Mouse (Mus musculus) midbrain, embryonic 13.5 days (tissue): ENCODE data around the gene Dpp6. TPM values are rescaled to one million over a fixed set of nuclear protein-coding genes. Genes with fewer than 3 reads are reported as not detected.
A peak's percentile ranks its signal among the peaks of the same experiment; 100 is the strongest.

Source experiments
- ATAC-seq: fragments of 200-750 bp; cut with Nextera tagmentation; 2 replicates; pipeline ENCODE4 v1.8.0; 2017; ENCODE audit warnings: mild to moderate bottlenecking, moderate TSS enrichment, moderate library complexity
- H3K27ac ChIP-seq: fragments of 300-500 bp; sonication (generic); 2 replicates; pipeline ENCODE4 v1.5.1; 2015; ENCODE audit warnings: inconsistent platforms, mild to moderate bottlenecking, moderate library complexity
- H3K27me3 ChIP-seq: fragments of 300-500 bp; sonication (generic); 2 replicates; pipeline ENCODE4 v1.6.1; 2015; ENCODE audit warnings: mild to moderate bottlenecking, inconsistent platforms
- H3K36me3 ChIP-seq: fragments of 300-500 bp; sonication (generic); 2 replicates; pipeline ENCODE4 v1.6.1; 2015; ENCODE audit warnings: mild to moderate bottlenecking, inconsistent platforms
- H3K4me1 ChIP-seq: fragments of 300-500 bp; sonication (generic); replicated peaks from 2 replicates; pipeline ENCODE4 v1.6.1; 2015; ENCODE audit warnings: inconsistent platforms
- H3K4me2 ChIP-seq: fragments of 300-500 bp; sonication (generic); replicated peaks from 2 replicates; pipeline ENCODE4 v1.6.1; 2015; ENCODE audit warnings: moderate library complexity, mild to moderate bottlenecking, inconsistent platforms
- H3K4me3 ChIP-seq: fragments of 300-500 bp; sonication (generic); replicated peaks from 2 replicates; pipeline ENCODE4 v1.5.1; 2015; ENCODE audit warnings: mild to moderate bottlenecking, inconsistent platforms
- H3K9ac ChIP-seq: fragments of 300-500 bp; sonication (generic); replicated peaks from 2 replicates; pipeline ENCODE4 v1.6.1; 2015; ENCODE audit warnings: mild to moderate bottlenecking, inconsistent platforms
- H3K9me3 ChIP-seq: fragments of 300-500 bp; sonication (generic); 2 replicates; pipeline ENCODE4 v1.6.1; 2016; ENCODE audit warnings: mild to moderate bottlenecking, inconsistent platforms
- WGBS: fragments of 180-500 bp; shearing (Covaris S2); methylation state at CpG from one replicate; pipeline ENCODE4 v1.1.7; 2015; 5-methylcytosine and 5-hydroxymethylcytosine counted together
- polyA plus RNA-seq: library from polyadenylated mRNA; unstranded; fragments of >200 nt; fragmentation: Nextera tagmentation; extraction: Ambion mirVana; gene quantifications from 2 replicates; pipeline ENCODE4 v1.2.1, GENCODE M21; 2015

Dpp6 gene
- 45.0 and 46.4 TPM in 2 replicates for polyA plus RNA-seq

DNA sequence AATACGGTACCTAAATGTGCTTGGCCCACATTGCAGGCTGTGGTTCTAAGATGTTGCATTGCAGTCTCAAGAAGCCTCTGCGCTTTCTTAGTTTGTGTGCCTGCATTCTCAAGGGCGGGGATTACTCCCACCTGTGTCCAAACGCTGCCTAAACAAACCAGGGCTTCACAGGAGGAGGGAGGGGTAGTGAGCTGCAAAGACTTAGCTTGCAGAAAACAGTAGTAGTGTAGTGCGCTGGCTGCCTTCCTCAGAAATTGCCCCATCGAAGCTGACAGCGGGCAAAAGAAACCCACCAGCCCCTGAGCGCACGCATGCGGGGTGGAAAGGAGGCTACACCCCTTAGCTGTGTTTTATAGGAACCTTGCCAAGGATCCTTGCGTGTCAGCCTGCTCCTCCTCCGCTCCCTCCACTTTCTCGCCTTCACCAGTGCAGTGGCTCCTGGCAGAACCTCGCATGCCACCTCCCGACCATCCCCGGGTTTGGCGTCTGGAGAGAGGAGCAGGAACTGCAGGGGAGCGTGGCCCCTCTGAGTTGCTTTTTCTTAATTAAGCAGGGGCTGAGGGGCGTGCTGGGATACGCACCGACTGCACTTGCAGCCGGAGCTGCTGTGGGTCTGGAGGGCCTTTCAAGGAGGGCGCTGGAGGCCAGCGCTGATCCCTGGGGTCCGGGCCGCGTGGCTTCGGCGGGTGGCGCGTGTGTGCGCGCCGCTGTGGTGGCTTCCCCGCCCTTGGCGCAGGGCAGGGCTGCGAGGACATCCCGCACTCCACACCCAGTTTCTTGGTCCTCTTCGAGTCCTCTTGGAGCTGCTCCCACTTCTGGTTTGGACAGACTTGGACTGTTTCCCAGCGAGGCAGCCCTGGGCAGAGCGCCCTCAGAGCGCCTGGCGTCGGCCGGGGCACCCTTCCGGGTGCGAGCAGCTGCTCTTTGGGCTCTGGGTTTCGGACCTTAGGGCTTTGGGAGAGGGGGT is at the start of gene Dpp6:
Gene Dpp6, plus strand, starts transcription at position 229 of the 967 bp plus-strand sequence.
- H3K4me1 ChIP-seq = peaks cover 4% of the 10 kb centered on the region; the same call in 1 of the 2 replicates
- H3K4me2 ChIP-seq = peak within 1 kb of the TSS; percentile 73
- no peaks in the 10 kb centered on the region for H3K9me3 ChIP-seq
- peak; percentile 65 for ATAC-seq
- no peak within 1 kb of the TSS for H3K27ac ChIP-seq
- no peaks in the 10 kb centered on the region for H3K36me3 ChIP-seq
- peak within 1 kb of the TSS; percentile 41 for H3K4me3 ChIP-seq
- H3K27me3 ChIP-seq = peaks cover 28% of the 10 kb centered on the region
- H3K9ac ChIP-seq = peak within 1 kb of the TSS; percentile 29; the same call in 1 of the 2 replicates
- WGBS = 3% methylated on average over 47 of the region's 48 CpGs

DNA sequence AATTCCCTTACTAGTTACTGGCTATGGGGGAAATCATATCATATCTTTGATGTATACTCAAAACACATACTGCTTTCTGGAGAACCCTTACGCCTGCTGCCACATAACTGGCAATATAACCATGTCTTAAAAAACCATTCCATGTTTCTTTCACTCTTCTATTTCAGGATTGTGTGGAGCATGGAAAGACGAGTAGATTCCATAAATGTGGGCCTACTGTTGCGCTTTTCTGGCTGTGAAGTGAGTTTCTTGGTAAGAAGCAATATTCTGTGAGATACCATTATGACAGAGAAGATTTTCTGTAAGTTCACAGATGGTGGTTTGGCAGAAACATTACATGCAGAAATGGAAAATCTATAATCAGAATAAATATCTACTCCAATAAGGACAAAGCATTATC is 33.0 kb upstream of the Dpp6 start:
- Histone ChIP-seq H3K36me3 (no peaks in the 10 kb centered on the region), H3K9ac (no peak overlapping the region), H3K27me3 (no peaks in the 10 kb centered on the region), H3K27ac (no peak overlapping the region), H3K4me3 (no peak overlapping the region), H3K4me2 (no peak overlapping the region), H3K4me1 (no peaks in the 10 kb centered on the region), H3K9me3 (no peaks in the 10 kb centered on the region)
- WGBS = 80% methylated on average over 3 of the region's 3 CpGs
- ATAC-seq = no peak

DNA sequence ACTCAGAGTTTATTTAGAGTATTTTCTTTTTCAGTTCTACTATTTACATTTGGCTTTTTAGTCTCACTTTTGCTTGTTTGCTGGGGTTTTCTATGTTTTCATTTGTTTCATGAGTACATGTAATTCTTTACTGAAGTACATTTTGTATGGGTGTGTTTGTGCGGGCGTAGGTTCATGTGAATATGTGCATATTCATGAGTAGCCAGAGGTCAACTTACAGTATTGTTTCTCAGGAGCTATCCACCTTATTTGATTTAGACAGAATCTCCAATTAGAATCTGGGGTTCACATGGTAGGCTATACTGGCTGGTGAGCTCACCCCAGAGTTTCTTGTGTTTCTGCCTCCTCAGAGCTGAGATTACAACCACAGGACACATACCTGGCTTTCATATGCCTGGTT is 21.5 kb upstream of the Dpp6 start:
- no peaks in the 10 kb centered on the region for H3K4me1 ChIP-seq
- no peak overlapping the region for H3K9ac ChIP-seq
- no peaks in the 10 kb centered on the region for H3K27me3 ChIP-seq
- H3K36me3 ChIP-seq = no peaks in the 10 kb centered on the region
- H3K4me2 ChIP-seq = no peak overlapping the region
- no peak overlapping the region for H3K4me3 ChIP-seq
- H3K9me3 ChIP-seq = no peaks in the 10 kb centered on the region
- no peak for ATAC-seq
- no peak overlapping the region for H3K27ac ChIP-seq
- WGBS = 87% methylated on average over 2 of the region's 2 CpGs

DNA sequence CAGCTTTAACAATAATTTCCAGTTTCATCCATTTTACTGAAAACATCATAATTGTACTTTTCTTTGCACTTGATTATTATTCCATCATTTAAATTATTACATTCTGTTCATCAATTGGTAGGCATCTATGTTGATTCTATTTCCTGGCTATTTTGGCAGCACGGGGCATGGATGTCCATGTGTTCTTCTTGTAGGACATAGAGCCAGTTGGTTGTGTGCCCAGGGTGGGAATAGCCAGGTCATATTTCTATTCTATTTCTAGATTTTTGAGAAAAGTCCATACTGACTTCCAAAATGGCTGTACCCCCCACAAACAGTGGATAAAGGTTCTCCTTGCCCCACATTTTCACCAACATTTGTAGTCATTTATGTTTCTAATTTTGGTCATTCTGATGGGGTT is 19.0 kb downstream of the Dpp6 start:
- 90% methylated on average over 1 of the region's 1 CpGs for WGBS
- Histone ChIP-seq H3K9me3 (no peaks in the 10 kb centered on the region), H3K4me2 (no peak overlapping the region), H3K27ac (no peak overlapping the region), H3K4me1 (no peaks in the 10 kb centered on the region), H3K9ac (no peak overlapping the region), H3K27me3 (no peaks in the 10 kb centered on the region), H3K4me3 (no peak overlapping the region), H3K36me3 (no peaks in the 10 kb centered on the region)
- ATAC-seq = no peak

DNA sequence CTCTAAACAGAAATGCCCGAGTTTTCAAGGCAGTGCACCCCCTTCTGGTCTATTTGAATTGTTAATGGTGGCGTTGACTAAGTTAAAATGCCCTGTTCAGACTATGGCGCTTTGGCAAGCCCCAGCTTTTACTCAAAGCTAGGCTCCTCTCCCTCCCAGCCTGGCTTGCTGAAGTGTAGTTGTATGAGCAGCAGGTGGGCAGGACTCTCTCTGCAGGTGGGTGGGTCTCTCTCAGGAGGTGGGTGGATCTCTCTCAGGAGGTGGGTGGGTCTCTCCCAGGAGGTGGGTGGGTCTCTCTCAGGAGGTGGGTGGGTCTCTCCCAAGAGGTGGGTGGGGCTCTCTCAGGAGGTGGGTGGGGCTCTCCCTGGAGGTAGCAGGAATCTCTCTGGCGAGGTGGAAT is 24.1 kb downstream of the Dpp6 start:
- no peak for ATAC-seq
- no peaks in the 10 kb centered on the region for H3K27me3 ChIP-seq
- no peak overlapping the region for H3K27ac ChIP-seq
- H3K9me3 ChIP-seq = no peaks in the 10 kb centered on the region
- no peaks in the 10 kb centered on the region for H3K4me1 ChIP-seq
- WGBS = 17% methylated on average over 4 of the region's 4 CpGs
- no peak overlapping the region for H3K9ac ChIP-seq
- H3K4me3 ChIP-seq = no peak overlapping the region
- no peaks in the 10 kb centered on the region for H3K36me3 ChIP-seq
- no peak overlapping the region for H3K4me2 ChIP-seq

DNA sequence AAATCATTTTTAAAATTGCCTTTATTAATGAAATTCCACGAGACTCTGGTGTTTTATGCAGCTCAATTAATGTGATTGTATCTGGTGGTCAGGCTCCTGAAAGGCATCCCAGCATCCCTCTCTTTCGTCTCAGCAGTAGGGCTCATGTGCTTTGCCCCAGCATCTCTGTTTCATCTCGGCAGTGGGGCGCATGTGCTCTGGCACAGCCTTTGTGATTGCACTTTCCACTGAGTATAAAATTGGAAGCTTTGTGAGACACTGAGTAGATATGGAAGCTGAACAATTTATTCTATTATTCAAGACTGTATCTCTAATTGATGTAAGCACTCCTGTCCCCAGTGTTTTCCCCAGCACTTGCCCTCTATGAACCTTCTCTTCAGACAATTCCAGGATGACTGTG is 37.7 kb downstream of the Dpp6 start:
- no peak for ATAC-seq
- Histone ChIP-seq H3K9ac (no peak overlapping the region), H3K27me3 (no peaks in the 10 kb centered on the region), H3K4me3 (no peak overlapping the region), H3K4me2 (no peak overlapping the region), H3K36me3 (no peaks in the 10 kb centered on the region), H3K4me1 (no peaks in the 10 kb centered on the region), H3K9me3 (no peaks in the 10 kb centered on the region), H3K27ac (no peak overlapping the region)
- 56% methylated on average over 4 of the region's 4 CpGs for WGBS

DNA sequence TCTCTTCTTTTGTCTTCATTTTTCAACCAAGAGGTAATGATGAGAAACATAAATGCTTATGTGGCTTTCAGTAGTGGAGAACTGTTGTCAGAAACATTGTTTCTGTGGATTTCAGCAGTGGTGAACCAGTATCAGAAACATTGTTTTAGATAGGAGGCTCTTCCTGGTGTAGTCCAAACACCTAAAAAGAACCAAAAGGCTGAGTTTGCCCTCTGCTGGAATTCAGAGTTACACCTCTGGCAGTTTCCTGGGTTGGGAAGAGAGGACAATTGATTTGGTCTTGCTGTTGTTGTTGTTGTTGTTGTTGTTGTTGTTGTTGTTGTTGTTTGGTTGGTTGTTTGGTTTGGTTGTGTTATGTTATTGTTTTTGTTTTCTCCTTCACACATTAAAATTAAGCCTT is 58.4 kb downstream of the Dpp6 start:
- Histone ChIP-seq H3K4me2 (no peak overlapping the region), H3K9ac (no peak overlapping the region), H3K4me1 (no peaks in the 10 kb centered on the region), H3K27me3 (no peaks in the 10 kb centered on the region), H3K36me3 (no peaks in the 10 kb centered on the region), H3K9me3 (no peaks in the 10 kb centered on the region), H3K27ac (no peak overlapping the region), H3K4me3 (no peak overlapping the region)
- no peak for ATAC-seq

DNA sequence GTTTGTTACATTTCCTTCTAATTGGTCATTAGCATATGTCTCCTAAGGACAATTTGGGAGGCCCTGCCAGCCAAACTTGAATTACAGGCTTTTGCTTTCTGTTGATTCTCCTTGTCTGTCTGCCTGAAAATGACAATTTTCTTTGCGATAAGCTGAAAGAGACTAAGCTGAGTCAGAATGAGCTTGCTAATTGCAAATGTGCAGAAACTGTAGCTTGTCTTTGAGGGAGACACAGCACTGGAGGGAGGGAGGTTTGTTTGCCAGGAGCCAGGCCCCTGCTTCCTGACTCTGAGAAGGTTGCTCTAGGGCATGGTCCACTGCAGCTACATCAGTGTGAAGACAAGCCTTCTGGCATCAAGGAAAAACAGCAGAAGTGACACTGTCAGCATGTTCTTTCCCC is 70.5 kb downstream of the Dpp6 start:
- 82% methylated on average over 1 of the region's 1 CpGs for WGBS
- no peaks in the 10 kb centered on the region for H3K36me3 ChIP-seq
- no peak for ATAC-seq
- H3K27me3 ChIP-seq = no peaks in the 10 kb centered on the region
- H3K27ac ChIP-seq = no peak overlapping the region
- no peaks in the 10 kb centered on the region for H3K9me3 ChIP-seq
- no peak overlapping the region for H3K4me2 ChIP-seq
- H3K4me3 ChIP-seq = no peak overlapping the region
- H3K4me1 ChIP-seq = no peaks in the 10 kb centered on the region
- no peak overlapping the region for H3K9ac ChIP-seq

DNA sequence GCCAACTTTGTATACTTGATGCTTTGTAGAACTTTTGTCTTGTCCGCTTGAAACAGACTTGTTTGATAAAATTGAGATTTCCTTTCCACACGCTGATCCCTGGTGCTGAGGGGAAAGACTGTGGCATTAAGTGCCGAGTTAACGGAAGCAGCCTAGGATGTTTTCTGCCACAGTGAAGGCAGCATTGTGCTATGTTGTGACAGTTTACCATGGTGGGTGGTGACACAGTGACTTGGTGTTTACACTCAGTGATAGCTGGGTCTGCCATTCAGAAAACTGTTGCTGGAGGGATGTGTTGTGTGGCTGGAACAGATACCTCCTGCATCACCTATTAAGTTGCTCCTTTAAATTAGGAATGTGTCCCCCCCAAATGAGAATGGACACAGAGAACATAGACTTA is 71.1 kb downstream of the Dpp6 start:
- H3K4me2 ChIP-seq = no peak overlapping the region
- no peaks in the 10 kb centered on the region for H3K4me1 ChIP-seq
- 84% methylated on average over 4 of the region's 4 CpGs for WGBS
- H3K4me3 ChIP-seq = no peak overlapping the region
- H3K9me3 ChIP-seq = no peaks in the 10 kb centered on the region
- no peak overlapping the region for H3K9ac ChIP-seq
- no peak for ATAC-seq
- H3K36me3 ChIP-seq = no peaks in the 10 kb centered on the region
- H3K27me3 ChIP-seq = no peaks in the 10 kb centered on the region
- H3K27ac ChIP-seq = no peak overlapping the region

DNA sequence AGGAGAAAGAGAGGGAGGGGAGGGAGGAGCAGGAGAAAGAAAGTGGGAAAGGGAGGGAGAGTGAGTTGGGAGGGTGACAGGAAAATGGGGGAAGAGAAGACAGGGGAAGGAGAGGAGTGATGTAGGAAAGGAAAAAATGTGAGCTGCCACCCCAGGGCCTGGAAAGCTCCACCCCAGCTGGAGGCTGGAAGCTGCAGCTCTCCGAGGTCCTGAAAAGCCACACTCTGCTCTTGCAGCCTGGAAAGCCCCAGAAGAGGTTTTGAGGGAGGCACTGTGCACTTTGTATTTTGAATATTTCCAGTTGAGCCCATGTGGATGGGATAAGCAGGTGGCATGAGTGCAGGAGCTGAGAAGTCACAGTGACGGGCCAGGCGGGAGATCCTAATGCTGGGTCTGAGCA is 77.3 kb downstream of the Dpp6 start:
- no peak overlapping the region for H3K4me2 ChIP-seq
- H3K27me3 ChIP-seq = no peaks in the 10 kb centered on the region
- no peak overlapping the region for H3K27ac ChIP-seq
- WGBS = 18% methylated on average over 3 of the region's 3 CpGs
- H3K4me1 ChIP-seq = no peaks in the 10 kb centered on the region
- no peak for ATAC-seq
- H3K9ac ChIP-seq = no peak overlapping the region
- no peak overlapping the region for H3K4me3 ChIP-seq
- no peaks in the 10 kb centered on the region for H3K36me3 ChIP-seq
- H3K9me3 ChIP-seq = no peaks in the 10 kb centered on the region

DNA sequence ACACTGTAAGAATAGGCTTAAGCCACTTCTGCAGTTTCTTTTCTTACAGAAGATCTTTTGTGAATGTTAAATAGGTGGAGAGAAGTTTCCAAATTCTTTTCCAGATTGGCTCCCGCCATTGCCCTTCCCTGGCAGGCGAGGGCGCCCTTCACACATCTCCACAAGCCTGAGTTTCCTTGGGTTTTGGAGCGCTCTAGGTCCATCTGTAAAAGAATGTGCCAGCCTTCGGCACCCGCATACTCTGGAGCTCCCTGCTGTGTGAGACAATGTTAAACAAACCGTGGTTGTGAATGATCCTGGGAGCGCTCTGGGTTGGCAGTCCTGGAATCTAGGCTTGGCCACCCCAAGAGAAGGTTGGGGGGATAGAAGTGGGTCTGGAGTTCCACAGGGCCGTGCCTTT is 86.8 kb downstream of the Dpp6 start:
- Histone ChIP-seq H3K4me1 (peaks cover 29% of the 10 kb centered on the region), H3K9ac (peak overlapping the region; percentile 70), H3K27ac (peak overlapping the region; percentile 65), H3K4me3 (peak overlapping the region; percentile 50), H3K4me2 (peak overlapping the region; percentile 70), H3K9me3 (no peaks in the 10 kb centered on the region), H3K27me3 (peaks cover 3% of the 10 kb centered on the region; the same call in 1 of the 2 replicates), H3K36me3 (no peaks in the 10 kb centered on the region)
- 6% methylated on average over 9 of the region's 9 CpGs for WGBS
- peak; percentile 46 for ATAC-seq

DNA sequence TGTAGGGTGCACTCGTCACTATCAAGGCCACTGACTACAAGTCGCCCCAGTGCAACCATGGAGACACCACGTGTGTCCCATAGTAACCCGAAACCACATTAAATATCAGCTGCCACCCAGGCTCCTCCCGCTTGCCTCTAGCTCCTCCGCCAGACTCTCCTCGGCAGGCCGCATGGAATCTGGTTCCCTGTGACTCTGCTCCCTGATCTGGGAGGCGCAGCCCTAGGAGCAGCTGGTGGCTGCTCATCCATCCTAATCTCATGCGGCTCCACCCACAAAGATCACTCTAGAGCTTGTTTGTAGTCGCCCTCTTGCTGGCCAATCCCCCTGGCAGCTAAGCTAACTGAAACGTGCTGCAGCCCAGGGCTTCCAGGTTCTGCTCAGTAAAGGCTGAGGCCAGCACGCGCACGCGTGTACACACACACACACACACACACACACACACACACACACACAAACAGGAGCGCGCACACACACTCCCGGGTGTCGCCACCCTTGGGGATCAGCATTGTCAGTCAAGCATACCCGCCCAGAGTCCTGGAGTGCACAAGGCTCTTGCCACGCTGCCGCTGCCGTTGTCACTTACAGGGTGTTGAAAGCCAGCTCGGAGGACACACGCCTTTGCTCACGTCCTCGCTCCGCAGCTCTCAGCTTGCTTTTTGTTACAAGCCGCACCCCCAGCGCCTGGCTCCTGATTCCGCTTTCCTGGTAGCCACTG is 87.5 kb downstream of the Dpp6 start:
- H3K36me3 ChIP-seq = no peaks in the 10 kb centered on the region
- peak overlapping the region; percentile 70 for H3K4me2 ChIP-seq
- no peaks in the 10 kb centered on the region for H3K9me3 ChIP-seq
- peak overlapping the region; percentile 65 for H3K27ac ChIP-seq
- H3K27me3 ChIP-seq = peaks cover 3% of the 10 kb centered on the region; the same call in 1 of the 2 replicates
- whole genome bisulfite sequencing = under 1% methylated on average over 32 of the region's 32 CpGs
- H3K4me3 ChIP-seq = peak overlapping the region; percentile 50
- H3K4me1 ChIP-seq = peaks cover 29% of the 10 kb centered on the region
- H3K9ac ChIP-seq = peak overlapping the region; percentile 70
- ATAC-seq = peak; percentile 94
